Mouse (Mus musculus) CH12.LX (cell line): ENCODE measurements around the gene Igdcc4. TPM values are rescaled to one million over a fixed set of nuclear protein-coding genes. Genes with fewer than 3 reads are reported as not detected.

Source experiments
- DNase-seq: peaks from one replicate; pipeline ENCODE4 v3.0.0-alpha.2; 2013; ENCODE audit errors: extremely low read depth
- H3K27ac ChIP-seq: 2 replicates; pipeline ENCODE4 v1.5.1; 2012; ENCODE audit warnings: low read depth, mild to moderate bottlenecking, control low read depth, moderate library complexity; ENCODE audit not compliant: insufficient read depth
- H3K27me3 ChIP-seq: replicated peaks from 2 replicates; pipeline ENCODE3; 2012; ENCODE audit warnings: inconsistent platforms
- H3K36me3 ChIP-seq, 2 experiments: replicated peaks in 1 of 2; 2 replicates each; pipeline versions ENCODE3 to v1.6.1; 2012; ENCODE audit warnings: inconsistent platforms in 1 of 2, low read length in 1 of 2, mild to moderate bottlenecking in 1 of 2, mixed read lengths in 1 of 2, moderate library complexity in 1 of 2; ENCODE audit not compliant: control insufficient read depth in 1 of 2, insufficient read depth in 1 of 2
- H3K4me1 ChIP-seq, 2 experiments: 2 replicates each; pipeline ENCODE4 v1.6.1; 2012; ENCODE audit warnings: inconsistent platforms in 1 of 2, moderate library complexity in 1 of 2; ENCODE audit not compliant: insufficient read depth in 2 of 2, control insufficient read depth in 1 of 2
- H3K4me2 ChIP-seq: 2 replicates; pipeline ENCODE4 v1.6.1; 2012; ENCODE audit warnings: low read depth, mild to moderate bottlenecking, control low read depth; ENCODE audit not compliant: poor library complexity, insufficient read depth, severe bottlenecking
- H3K4me3 ChIP-seq, 3 experiments: fragments of 150-350 bp in 1 of 3; sonication (generic) in 1 of 3; replicated peaks in 1 of 3; 2 replicates each; pipeline versions ENCODE3 to v1.5.1; 2011 to 2012; ENCODE audit warnings: low read depth in 2 of 3, low read length in 2 of 3, mild to moderate bottlenecking in 2 of 3, moderate library complexity in 2 of 3, control low read depth in 1 of 3, improper control_type of control experiment in 1 of 3, inconsistent platforms in 1 of 3, mixed read lengths in 1 of 3; ENCODE audit not compliant: poor library complexity in 1 of 3
- H3K79me2 ChIP-seq: replicated peaks from 2 replicates; pipeline ENCODE4 v1.6.1; 2012; ENCODE audit warnings: mild to moderate bottlenecking, moderate library complexity; ENCODE audit not compliant: control insufficient read depth, poor library complexity, insufficient read depth, severe bottlenecking; ENCODE audit errors: extremely low read depth
- H3K9ac ChIP-seq: 2 replicates; pipeline ENCODE4 v1.6.1; 2012; ENCODE audit warnings: low read depth, mild to moderate bottlenecking, control low read depth, moderate library complexity; ENCODE audit not compliant: insufficient read depth
- H3K9me3 ChIP-seq: replicated peaks from 2 replicates; pipeline ENCODE3; 2012; ENCODE audit warnings: low read length, inconsistent platforms, mixed read lengths
- BHLHE40 ChIP-seq: IDR thresholded peaks from 2 replicates; pipeline ENCODE4 v1.6.1; 2011; ENCODE audit warnings: mild to moderate bottlenecking, low read depth, low read length, improper control_type of control experiment
- CHD2 ChIP-seq: IDR thresholded peaks from 2 replicates; pipeline ENCODE4 v1.6.1; 2011; ENCODE audit warnings: low read length, improper control_type of control experiment
- CTCF ChIP-seq, 2 experiments: IDR thresholded peaks in 1 of 2; conservative IDR thresholded peaks in 1 of 2; 2 replicates each; pipeline ENCODE4 v1.5.1; 2011 to 2012; ENCODE audit warnings: low read depth in 2 of 2, low read length in 2 of 2, improper control_type of control experiment in 1 of 2, inconsistent platforms in 1 of 2, mild to moderate bottlenecking in 1 of 2, moderate library complexity in 1 of 2
- E2F4 ChIP-seq: IDR thresholded peaks from 2 replicates; pipeline ENCODE4 v1.6.1; 2011; ENCODE audit warnings: low read depth, low read length, improper control_type of control experiment; ENCODE audit not compliant: insufficient replicate concordance
- GABPA ChIP-seq: IDR thresholded peaks from 2 replicates; pipeline ENCODE4 v1.6.1; 2012; ENCODE audit warnings: low read depth, low read length, improper control_type of control experiment, inconsistent platforms; ENCODE audit not compliant: insufficient replicate concordance
- HCFC1 ChIP-seq: IDR thresholded peaks from 2 replicates; pipeline ENCODE4 v1.6.1; 2012; ENCODE audit warnings: low read depth, mild to moderate bottlenecking, inconsistent platforms, low read length, improper control_type of control experiment
- KAT2A ChIP-seq: IDR thresholded peaks from 2 replicates; pipeline ENCODE4 v1.6.1; 2012; ENCODE audit warnings: low read length, improper control_type of control experiment, inconsistent platforms; ENCODE audit not compliant: insufficient replicate concordance
- MAX ChIP-seq: IDR thresholded peaks from 2 replicates; pipeline ENCODE4 v1.6.1; 2011; ENCODE audit warnings: low read length, improper control_type of control experiment
- MEF2A ChIP-seq: IDR thresholded peaks from 2 replicates; pipeline ENCODE4 v1.6.1; 2014; ENCODE audit warnings: low read depth, mild to moderate bottlenecking, inconsistent platforms, low read length, improper control_type of control experiment, borderline replicate concordance
- MXI1 ChIP-seq: IDR thresholded peaks from 2 replicates; pipeline ENCODE4 v1.6.1; 2011; ENCODE audit warnings: mild to moderate bottlenecking, low read depth, low read length, improper control_type of control experiment
- MYC ChIP-seq: IDR thresholded peaks from 2 replicates; pipeline ENCODE4 v1.6.1; 2011; ENCODE audit warnings: low read depth, mild to moderate bottlenecking, improper control_type of control experiment, low read length
- NRF1 ChIP-seq: IDR thresholded peaks from 2 replicates; pipeline ENCODE4 v1.6.1; 2014; ENCODE audit warnings: low read depth, mild to moderate bottlenecking, inconsistent platforms, low read length, improper control_type of control experiment, moderate library complexity
- PAX5 ChIP-seq: IDR thresholded peaks from 2 replicates; pipeline ENCODE4 v1.6.1; 2012; ENCODE audit warnings: low read length, inconsistent platforms, mixed read lengths
- POLR2A ChIP-seq: IDR thresholded peaks from 2 replicates; pipeline ENCODE4 v1.6.1; 2011; ENCODE audit warnings: low read depth, mild to moderate bottlenecking, improper control_type of control experiment, low read length
- RAD21 ChIP-seq: IDR thresholded peaks from 2 replicates; pipeline ENCODE4 v1.6.1; 2011; ENCODE audit warnings: low read depth, mild to moderate bottlenecking, low read length, improper control_type of control experiment, moderate library complexity
- RCOR1 ChIP-seq: conservative IDR thresholded peaks from 2 replicates; pipeline ENCODE4 v1.6.1; 2012; ENCODE audit warnings: low read depth, mild to moderate bottlenecking, inconsistent platforms, low read length, improper control_type of control experiment
- SMC3 ChIP-seq: IDR thresholded peaks from 2 replicates; pipeline ENCODE4 v1.6.1; 2011; ENCODE audit warnings: low read depth, low read length, improper control_type of control experiment
- TBP ChIP-seq: conservative IDR thresholded peaks from 2 replicates; pipeline ENCODE4 v1.6.1; 2011; ENCODE audit warnings: low read depth, low read length, improper control_type of control experiment
- TCF12 ChIP-seq: IDR thresholded peaks from 2 replicates; pipeline ENCODE4 v1.6.1; 2014; ENCODE audit warnings: low read depth, mild to moderate bottlenecking, inconsistent platforms, low read length, improper control_type of control experiment
- UBTF ChIP-seq: IDR thresholded peaks from 2 replicates; pipeline ENCODE4 v1.6.1; 2012; ENCODE audit warnings: low read depth, mild to moderate bottlenecking, inconsistent platforms, low read length, improper control_type of control experiment, moderate library complexity
- USF2 ChIP-seq: conservative IDR thresholded peaks from 2 replicates; pipeline ENCODE4 v1.6.1; 2011; ENCODE audit warnings: low read depth, low read length, improper control_type of control experiment
- ZC3H11A ChIP-seq: IDR thresholded peaks from 2 replicates; pipeline ENCODE4 v1.6.1; 2012; ENCODE audit warnings: low read depth, mild to moderate bottlenecking, inconsistent platforms, low read length, improper control_type of control experiment
- dilution Hi-C: fragments of 300-500 bp; cut with MboI; formaldehyde crosslinking; loops from 2 replicates; pipeline ENCODE4 v1.14.3; 2020; ENCODE audit warnings: low sequenced_read_pairs; ENCODE audit not compliant: extremely low pct_unique_long_range_greater_than_20kb, extremely low pct_ligation_motif_present
- in situ Hi-C: fragments of 300-500 bp; cut with MboI; formaldehyde crosslinking; loops from 3 replicates; pipeline ENCODE4 v1.14.3; 2019; ENCODE audit warnings: low sequenced_read_pairs, low pct_ligation_motif_present, low pct_unique_long_range_greater_than_20kb, mixed read lengths
- polyA plus RNA-seq: library from polyadenylated mRNA; unstranded; fragments of >175 nt; gene quantifications from 2 replicates; pipeline ENCODE4 v1.2.1, GENCODE M21; 2012; ENCODE audit warnings: low read depth; ENCODE audit not compliant: insufficient read length
- total RNA-seq, 2 experiments: library from RNA; depleted of rRNA; stranded (reverse); fragments of 300-350 nt in 1 of 2; fragments of >200 nt in 1 of 2; gene quantifications; 2 replicates each; pipeline ENCODE4 v1.2.3; 2012 to 2014

Igdcc4 gene
- total and polyA plus RNA-seq, 3 experiments, result 0.13 to 0.23 TPM; not detected in 1

GRCm38 (mm10) chr9:65085270-65085669 lies 16.0 kb upstream of the Igdcc4 start:
- Histone ChIP-seq H3K9ac (no peak overlapping the region), H3K27me3 (no peaks in the 10 kb centered on the region), H3K4me1 (peaks cover 14 to 45% of the 10 kb centered on the region in 2 experiments), H3K9me3 (no peaks in the 10 kb centered on the region), H3K36me3 (peaks cover 22 to 46% of the 10 kb centered on the region in 2 experiments), H3K27ac (no peak overlapping the region), H3K4me2 (no peak overlapping the region), H3K4me3 (no peak overlapping the region), H3K79me2 (no peaks in the 10 kb centered on the region)
- dilution Hi-C loops (no loop called here), in situ Hi-C loops (no loop called here)
- DNase-seq, result no peak
- TF ChIP-seq E2F4, result no peak
- TF ChIP-seq MEF2A, result no peak
- TF ChIP-seq NRF1, result no peak

GRCm38 (mm10) chr9:65086801-65087200 lies 14.5 kb upstream of the Igdcc4 start:
- dilution Hi-C loops, result no loop called here
- H3K4me3 ChIP-seq, result no peak overlapping the region
- DNase-seq, result no peak
- H3K27me3 ChIP-seq, result no peaks in the 10 kb centered on the region
- peaks cover 12 to 31% of the 10 kb centered on the region in 2 experiments for H3K36me3 ChIP-seq
- no peaks in the 10 kb centered on the region for H3K9me3 ChIP-seq
- no peak overlapping the region for H3K9ac ChIP-seq
- TF ChIP-seq SMC3 (no peak), MYC (no peak), RAD21 (no peak), KAT2A (no peak), HCFC1 (no peak), MEF2A (no peak), USF2 (no peak), GABPA (no peak), BHLHE40 (no peak), RCOR1 (no peak), PAX5 (no peak), MXI1 (no peak), UBTF (no peak), TCF12 (no peak), MAX (no peak), CTCF (conservative IDR thresholded peaks at IDR 0.05 in 1 of 2, IDR thresholded peaks at IDR 0.05 in 1 of 2; ENCODE audit: low read depth in 2 of 2, low read length in 2 of 2) (no peak), CHD2 (no peak), ZC3H11A (no peak), TBP (no peak), POLR2A (no peak)
- H3K27ac ChIP-seq, result no peak overlapping the region
- no peak overlapping the region for H3K4me2 ChIP-seq
- peaks cover 14 to 45% of the 10 kb centered on the region in 2 experiments for H3K4me1 ChIP-seq
- in situ Hi-C loops, result no loop called here
- no peaks in the 10 kb centered on the region for H3K79me2 ChIP-seq
